Mouse (Mus musculus): ENCODE results near the gene Zfp598. TPM values are rescaled to one million over a fixed set of nuclear protein-coding genes. Genes with fewer than 3 reads are reported as not detected.
A peak's percentile ranks its signal among the peaks of the same experiment; 100 is the strongest.

The Zfp598 gene
- total RNA-seq (2014; fragmentation: Nextera tagmentation) (18.2 and 40.4 TPM in 2 replicates), total RNA-seq (2017) (16.1 and 17.8 TPM in 2 replicates)

DNA sequence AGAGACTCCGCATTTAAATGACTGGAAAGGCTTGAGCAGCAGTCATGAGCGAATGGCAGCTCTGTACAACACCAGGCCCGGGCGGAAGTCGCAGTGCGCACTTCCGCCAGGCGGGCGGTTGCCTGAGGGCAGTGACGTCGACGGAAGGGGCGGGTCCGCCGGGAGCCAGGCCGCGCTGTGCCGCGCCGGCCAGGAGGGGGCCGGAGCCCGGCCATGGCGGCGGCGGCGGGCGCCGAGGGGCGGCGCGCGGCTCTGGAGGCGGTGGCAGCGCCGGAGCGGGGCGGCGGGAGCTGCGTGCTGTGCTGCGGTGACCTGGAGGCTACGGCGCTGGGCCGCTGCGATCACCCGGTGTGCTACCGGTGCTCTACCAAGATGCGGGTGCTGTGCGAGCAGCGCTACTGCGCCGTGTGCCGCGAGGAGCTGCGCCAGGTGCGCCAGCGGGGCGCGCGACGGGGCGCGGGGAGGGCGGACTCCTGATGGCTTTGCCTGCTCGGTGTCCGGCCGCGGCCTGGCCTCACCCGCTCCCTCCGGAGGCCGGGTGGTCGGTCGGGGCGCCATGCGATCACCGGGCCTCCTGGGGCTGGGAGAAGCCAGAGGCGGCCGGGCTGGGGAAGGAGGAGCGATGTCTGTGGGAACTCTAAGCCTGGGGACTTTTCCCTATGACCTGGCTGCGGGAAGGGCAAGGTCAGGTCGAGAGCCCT, at the start of gene Zfp598:
Gene Zfp598, plus strand, starts transcription at position 143 of the 701 bp plus-strand sequence.
- peak; percentile 90 for ATAC-seq (replicated peaks; ENCODE audit: poor library complexity, severe bottlenecking)

DNA sequence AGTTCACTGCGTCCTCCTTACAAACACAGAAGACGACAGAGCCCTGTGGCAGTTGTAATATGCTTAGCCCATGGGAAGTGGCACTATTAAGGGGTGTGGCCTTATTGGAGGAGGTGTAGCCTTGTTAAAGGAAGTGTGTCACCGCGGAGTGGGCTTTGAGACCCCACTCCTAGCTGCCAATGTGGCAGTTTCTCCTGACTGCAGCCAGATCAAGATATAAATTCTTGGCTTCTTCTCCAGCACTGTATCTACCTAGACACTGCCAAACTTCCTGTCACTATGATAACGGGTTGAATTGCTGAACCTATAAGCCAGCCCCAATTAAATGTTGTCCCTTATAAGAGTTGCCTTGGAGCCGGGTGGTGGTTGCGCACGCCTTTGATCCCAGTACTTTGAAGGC, 44.0 kb upstream of the Zfp598 start:
- no peak for ATAC-seq (replicated peaks; ENCODE audit: poor library complexity, severe bottlenecking)

DNA sequence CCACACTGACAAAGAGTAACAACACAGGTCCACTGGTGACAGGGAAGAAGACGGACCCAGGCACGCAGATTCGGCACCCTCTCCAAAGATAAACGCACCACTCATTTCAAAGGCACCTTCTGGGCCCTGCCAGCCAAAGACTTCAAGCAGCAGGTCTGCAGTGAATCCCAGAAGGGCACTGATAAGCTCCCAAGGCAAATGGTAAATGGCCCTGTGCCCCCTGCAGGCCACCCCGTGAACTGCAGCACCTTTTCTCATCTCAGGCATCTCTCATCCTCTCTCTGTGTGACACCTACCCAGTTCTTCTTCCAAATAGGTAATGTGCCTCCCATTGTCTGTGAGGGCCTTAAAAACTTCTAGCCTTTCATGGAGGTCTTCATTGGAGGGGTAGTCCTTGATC, 40.8 kb upstream of the Zfp598 start:
- 0 out of 2 replicates have a peak, but pooled peaks have one; percentile 35 for ATAC-seq (replicated peaks; ENCODE audit: poor library complexity, severe bottlenecking)

DNA sequence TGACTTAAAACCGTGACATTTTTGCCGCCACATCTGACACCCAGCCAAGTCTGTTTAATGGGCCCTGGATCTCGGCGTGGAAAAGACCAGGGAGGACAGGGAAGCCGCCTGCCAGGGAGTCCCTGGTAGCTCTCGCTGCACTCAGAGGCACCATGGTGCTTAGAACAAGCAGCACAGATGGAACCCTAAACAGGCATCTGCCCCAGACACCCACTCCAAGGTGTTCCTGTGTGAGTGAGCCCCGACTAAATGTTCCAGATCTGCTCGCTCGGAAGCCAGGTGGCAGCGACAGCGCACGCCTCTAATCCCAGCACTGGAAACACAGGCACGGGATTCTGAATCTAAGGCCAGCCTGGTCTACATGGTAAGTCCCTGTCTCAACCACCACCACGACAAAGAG, 39.4 kb upstream of the Zfp598 start:
- ATAC-seq (replicated peaks; ENCODE audit: poor library complexity, severe bottlenecking), result no peak

DNA sequence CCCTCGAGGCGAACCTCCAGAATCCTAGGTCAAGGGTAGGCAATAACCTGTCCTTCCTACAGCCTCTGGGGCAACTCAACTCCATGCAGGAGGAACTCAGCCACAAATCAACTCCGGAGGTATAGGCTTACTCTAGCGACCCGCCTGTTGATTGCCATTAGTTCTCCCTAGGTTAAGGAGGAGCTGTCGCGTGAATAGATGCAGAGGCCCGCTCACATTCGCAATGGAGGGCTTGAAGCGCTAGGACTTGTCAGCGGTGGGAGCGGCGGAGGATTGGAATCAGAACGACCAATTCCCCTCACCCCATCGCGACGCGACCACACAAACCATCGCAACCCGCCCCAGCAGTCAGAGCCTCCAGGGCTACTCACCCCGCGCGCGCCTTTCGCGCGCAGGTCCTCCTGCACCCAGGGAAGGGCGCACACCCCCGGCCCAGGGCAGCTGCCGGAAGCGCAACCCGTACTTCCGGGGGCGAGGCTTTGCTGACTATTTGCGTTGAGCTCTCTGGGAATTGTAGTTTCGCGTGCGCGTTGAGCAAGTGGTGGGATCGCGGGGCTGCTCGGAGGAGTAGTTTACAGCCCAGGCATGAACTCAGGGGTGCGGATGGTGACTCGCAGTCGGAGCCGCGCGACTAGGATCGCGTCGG, 37.2 kb upstream of the Zfp598 start, which contains the start of the genes Tsc2 and Nthl1:
Gene Tsc2, minus strand, starts transcription at position 464 of the 646 bp plus-strand sequence.
Gene Nthl1, plus strand, starts transcription at position 514 of the 646 bp plus-strand sequence.
- ATAC-seq (replicated peaks; ENCODE audit: poor library complexity, severe bottlenecking), result peak; percentile 93

DNA sequence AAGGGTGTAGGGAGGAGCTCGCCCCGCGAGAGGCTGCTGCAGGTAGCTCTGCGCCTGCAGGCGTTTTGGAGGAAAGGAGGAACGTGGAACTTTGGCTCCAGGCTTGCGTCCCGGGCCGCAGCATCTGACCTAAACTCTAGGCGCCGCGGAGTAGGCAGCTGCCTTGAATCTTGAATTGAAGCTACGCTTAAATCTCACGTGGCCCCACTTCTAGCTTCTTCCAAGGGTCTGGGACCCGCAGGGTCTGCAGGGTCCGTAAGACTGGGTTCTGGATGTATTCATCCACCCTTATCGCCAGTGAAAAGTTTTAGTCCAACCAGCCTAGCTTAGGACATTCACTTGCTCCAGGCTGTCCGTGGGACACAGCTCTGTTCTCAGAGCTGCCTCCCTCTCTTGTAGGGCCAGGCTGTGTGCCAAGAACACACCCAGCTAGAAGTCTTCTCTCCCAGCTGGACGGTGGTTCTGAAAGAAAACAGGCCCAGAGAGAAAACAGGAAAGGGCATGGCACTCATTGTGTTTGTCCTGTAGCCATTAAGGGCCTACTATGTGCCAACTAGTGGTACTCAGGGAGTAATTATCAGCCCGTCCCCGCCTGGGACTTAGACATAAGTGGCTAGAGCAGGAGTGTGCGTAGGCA, 36.6 kb upstream of the Zfp598 start:
- no peak for ATAC-seq (replicated peaks; ENCODE audit: poor library complexity, severe bottlenecking)

DNA sequence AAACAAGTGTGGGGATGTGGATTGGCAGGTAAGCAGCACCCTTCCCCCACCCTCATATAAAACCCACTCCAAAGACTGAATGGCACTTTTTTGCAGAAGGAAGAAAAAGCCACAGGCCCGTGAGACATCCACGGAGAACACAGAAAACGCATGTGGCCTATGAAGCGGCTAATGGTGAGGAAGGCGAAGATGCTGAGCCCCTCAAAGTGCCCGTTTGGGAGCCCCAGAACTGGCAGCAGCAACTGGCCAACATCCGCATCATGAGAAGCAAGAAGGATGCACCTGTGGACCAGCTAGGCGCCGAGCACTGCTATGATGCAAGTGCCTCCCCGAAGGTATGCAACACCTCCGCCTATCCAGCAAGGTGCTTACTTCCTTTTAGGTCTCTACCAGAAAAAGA, 35.7 kb upstream of the Zfp598 start:
- no peak for ATAC-seq (replicated peaks; ENCODE audit: poor library complexity, severe bottlenecking)

DNA sequence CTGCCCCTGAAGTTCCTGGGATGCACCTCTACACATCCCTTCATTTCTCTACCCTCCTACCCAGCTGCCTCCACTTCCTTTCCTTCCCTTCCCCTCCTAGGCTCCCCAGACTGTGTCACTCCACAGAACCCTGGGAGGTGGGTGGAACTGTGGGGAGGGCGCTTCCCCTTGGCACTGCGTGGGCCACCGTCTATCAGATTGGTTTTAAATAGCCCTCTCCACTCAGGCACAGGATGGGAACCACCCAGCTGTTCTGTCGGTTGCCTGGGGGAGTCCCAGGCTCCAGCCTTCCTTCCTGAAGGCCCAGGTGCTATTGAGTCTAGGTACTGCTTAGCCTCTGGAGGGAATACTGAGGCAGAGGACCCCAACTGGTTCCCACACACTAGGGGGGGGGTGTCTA, 34.5 kb upstream of the Zfp598 start:
- ATAC-seq (replicated peaks; ENCODE audit: poor library complexity, severe bottlenecking), result no peak

DNA sequence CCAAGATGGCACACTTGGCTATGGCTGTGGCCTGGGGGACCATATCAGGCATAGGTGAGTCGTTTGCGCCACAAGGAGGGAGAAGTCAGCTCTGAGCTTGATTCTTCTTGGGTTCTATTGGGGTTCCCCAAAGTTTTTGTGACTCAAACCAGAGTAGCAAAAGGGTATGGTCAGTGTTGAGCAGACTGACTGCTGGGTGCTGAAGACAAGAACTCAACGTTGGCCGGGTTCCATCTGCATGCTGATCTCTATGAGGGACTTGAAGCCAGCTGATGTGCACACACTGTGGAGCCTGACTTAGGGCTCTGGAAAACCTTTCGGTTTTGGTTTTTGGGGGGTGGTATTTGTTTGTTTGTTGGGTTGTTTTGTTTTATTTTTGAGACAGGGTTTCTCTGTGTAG, 33.8 kb upstream of the Zfp598 start:
- ATAC-seq (replicated peaks; ENCODE audit: poor library complexity, severe bottlenecking), result no peak

DNA sequence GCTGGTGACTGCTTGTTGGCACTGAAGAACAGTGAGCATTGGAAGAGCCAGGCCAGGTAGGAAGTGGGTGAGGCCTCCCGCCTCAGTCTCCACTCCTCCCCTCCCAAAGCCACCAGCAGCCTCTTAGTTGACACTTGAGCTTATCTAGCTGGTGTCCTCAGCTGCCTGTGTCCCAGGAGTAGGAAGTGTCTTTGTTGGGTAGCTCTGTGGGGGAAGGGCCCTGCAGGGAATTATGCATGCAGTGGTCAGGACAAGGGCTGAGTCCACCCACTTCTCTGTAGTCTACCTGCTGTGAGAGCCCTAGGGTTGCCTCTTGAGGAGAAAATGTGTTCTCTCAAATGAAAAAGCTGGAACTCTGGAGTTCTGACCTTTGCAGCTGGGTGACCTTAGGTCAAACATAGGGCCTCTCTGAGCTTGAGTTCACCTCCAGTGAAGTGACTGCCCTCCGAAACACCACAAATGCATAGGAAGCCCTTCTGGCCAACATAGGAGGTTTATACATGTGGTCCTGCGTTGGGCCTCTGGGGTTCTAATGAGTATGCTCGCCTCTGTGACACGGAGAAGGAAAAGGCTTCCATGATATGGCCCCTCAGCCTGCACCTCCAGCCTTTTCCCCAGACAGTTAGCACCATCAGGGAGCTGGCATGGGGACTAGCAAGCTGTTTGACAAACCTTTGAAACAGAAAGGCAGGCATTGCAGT, 32.6 kb upstream of the Zfp598 start:
- ATAC-seq (replicated peaks; ENCODE audit: poor library complexity, severe bottlenecking), result no peak

DNA sequence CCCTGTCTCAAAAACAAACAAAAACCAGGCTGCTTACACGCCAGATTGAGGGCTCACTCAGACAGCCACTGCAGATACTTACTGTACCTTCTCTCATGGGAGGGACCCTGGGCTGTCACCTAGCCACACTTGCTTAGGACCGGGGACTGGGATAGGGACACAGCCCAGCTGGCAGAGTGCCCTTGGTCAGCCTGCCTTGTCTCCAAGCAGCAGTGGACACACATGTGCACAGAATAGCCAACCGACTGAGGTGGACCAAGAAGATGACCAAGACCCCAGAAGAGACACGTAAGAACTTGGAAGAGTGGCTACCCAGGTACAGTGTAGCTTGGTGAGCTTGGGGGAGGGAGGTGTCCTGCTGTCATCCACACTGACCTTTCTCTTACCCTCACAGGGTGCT, 31.3 kb upstream of the Zfp598 start:
- ATAC-seq (replicated peaks; ENCODE audit: poor library complexity, severe bottlenecking), result no peak

DNA sequence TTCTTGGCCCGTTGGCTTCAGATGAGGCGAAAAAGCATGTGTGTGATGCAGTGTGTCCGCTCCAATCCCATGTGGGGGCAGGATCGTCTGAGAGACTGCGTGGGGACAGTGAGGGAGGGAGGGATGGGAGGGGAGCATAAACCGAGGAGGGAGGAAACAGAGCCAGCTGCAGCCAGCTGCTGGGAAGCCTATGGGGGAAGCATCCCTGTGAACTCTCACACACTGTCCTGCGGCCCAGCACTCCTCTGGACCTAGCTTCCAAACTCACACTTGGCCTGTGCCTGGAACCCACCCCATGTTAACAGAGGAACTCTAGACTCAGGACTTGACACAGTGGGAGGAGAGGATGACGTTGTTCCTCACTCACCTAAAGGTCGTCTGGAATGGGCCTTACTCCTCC, 30.6 kb upstream of the Zfp598 start:
- ATAC-seq (replicated peaks; ENCODE audit: poor library complexity, severe bottlenecking), result no peak

DNA sequence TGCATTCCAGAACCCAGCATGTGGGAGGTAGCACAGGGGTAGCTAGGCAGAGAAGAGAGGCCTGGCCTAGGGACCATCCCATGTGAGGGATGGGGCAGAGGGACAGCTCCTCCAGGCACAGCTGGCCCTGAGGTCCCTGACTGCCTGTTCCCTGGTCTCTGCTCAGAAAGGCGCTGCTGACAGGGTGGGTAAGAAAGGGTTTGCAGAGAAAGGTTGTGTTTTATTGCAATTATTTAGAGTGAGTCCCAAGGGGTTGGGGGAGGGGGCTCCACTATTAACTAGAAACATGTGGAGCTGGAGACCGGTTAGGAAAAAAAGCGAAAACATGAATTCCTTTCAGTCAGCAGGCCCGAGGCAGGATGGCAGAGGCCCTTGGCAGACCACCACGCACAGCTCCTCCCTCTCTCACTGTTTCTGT, 29.9 kb upstream of the Zfp598 start:
- ATAC-seq (replicated peaks; ENCODE audit: poor library complexity, severe bottlenecking), result no peak

DNA sequence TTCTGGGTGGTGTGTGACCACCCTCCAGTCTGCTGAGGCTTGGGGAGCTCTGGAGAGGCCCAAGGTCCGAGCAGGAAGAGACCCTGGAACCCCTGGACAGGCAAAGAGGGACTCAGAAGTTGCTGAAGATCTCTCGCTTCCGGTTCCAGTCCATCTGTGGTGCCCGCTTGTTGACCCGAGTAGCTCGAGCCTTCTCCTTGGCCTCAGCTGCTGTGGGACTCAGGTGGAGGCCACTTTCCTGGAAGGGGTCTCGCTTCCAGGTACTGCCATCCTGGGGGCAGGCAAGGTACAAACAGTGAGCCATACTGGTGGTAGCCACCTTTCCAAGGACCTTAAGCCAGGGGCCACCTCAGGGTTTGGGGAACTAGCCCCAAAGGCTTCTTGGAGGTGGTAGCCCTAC, 29.4 kb upstream of the Zfp598 start:
- ATAC-seq (replicated peaks; ENCODE audit: poor library complexity, severe bottlenecking), result no peak

DNA sequence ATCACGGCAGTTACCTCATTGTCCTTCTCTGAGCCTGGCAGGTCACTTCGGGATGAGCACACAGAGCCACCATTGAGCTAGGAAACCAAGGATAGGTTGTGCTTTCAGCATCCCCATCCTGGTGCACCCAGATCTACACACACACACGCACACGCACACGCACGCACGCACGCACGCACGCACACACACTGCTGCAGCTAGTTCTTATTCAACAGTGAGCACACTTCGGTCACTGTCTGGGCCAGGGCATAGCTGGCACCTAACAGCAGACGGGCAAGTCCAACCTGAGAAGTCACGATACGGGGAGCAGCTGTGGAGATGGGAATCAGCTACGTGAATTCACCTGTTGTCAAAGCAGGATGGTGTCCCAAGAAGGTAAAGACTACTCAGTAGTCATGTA, 28.9 kb upstream of the Zfp598 start:
- ATAC-seq (replicated peaks; ENCODE audit: poor library complexity, severe bottlenecking), result no peak

DNA sequence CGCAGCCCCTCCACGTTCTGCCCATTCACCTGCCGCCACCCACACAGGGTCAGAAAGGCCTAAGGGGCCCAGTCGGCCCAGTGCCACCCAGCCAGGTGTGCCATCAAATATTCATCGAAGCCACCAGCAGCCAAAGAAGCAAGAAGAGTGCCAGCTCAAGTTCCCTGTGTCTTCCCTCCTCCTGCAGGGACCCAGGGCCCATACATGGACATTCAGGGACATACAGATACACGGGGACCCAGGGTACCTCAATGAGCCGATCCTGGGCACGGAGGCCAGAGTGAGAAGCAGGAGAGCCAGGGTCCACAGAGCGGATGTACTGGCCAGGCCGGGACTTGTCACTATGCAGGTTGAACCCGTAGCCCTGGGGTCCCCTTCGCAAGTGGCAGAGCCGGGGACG, 27.5 kb upstream of the Zfp598 start:
- ATAC-seq (replicated peaks; ENCODE audit: poor library complexity, severe bottlenecking), result no peak

DNA sequence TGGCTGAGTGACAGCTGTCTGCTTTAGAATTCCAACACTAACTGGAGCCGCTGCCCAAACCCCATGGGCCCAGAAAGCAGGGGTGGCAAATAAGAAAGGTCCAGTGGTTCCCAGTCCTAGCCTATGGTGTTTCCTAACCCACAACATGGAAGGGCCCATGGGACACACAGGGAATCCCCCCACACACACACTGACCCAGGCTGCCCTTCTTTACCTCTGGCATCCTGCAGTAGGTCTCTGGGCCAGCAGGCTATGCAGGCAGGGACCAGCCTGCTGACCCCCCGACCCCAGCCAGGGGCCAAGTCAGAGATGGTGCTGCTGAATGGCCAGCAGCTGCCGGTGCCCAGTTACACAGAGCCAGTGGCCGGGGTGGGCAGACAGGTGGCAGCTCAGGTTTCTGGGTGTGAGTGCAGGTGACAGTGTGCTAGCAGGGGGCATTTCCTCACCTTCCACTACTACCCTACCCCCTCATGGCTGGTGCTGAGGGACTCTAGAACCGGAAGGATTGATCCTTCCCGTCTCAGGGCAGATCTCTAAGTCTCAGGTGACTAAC, 26.6 kb upstream of the Zfp598 start:
- no peak for ATAC-seq (replicated peaks; ENCODE audit: poor library complexity, severe bottlenecking)

DNA sequence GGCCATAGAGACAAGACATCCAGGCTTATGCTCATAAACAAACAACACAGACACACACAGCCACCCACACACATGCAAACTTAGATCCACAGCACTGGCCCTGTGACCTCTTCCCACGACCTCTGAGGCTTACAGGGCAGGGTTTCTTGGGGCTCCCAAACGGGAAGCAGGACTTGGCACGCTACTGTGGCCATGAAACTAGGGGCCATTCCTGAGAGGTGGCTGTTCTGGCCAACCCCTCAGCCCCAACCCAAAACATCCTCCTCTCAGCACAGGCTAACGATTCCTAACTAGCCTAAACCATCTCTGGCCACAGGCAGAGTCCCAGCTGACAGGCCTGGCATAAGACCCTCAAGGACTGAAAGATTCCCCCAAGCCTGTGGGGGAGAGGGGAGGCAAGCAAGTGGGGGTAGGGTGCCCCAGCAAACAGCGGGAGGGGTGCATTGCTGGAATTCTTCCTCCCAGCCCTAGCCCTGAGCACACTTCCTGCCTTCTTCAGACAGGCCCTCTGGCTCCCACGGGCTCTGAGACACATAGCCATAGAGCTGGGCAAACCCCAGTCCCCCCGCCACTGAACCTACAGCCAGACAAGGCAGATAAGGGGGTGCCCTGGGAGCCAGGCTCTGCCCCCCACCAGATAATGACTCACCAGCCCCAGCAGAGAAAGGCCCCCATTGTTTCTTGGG, 25.3 kb upstream of the Zfp598 start:
- no peak for ATAC-seq (replicated peaks; ENCODE audit: poor library complexity, severe bottlenecking)

DNA sequence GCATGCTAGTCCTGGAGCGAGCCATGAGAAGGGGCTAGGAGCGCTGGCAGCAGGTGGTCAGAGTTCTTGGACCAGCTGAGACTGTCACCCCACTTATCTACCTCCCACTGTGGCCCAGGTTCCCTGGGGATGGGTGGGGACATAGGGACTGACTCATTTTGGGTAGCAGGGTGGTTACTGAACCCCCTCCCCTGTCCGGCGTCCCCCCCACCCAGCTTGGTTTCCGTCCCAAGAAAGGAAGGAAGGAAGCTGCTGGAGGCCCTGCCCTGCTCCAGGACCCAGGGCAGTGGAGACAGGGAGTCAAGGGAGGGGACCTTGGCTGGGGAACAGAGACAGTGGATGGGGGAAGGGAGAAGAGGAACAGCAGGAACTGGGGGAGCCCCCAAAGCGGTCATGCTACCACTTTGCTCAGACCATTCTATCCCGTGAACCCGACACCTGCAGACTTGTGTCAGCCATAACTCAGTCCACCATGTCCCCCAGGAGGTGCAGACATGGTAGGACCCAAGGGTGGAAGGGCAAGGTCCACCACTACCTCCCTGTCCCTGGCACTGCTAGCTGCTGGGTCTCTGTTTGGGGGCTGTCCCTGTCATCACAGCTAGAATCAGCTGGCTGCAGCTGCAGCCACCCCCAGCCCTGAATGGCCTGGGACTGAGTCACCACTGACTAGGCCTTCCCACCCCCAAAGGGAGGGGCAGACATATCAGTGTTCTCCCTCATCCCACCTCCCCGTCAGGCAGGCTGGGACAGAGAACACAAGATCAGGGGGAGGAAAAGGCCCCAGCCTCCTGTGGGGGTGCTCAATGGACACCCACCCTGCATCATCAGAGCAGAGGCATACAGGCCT, 24.4 kb upstream of the Zfp598 start:
- ATAC-seq (replicated peaks; ENCODE audit: poor library complexity, severe bottlenecking), result no peak
